Mouse (Mus musculus): ENCODE measurements around the gene Adcy3.

- no peak for TF ChIP-seq CTCF (IDR thresholded peaks at IDR 0.05; ENCODE audit: insufficient read depth, low read length)
- TF ChIP-seq POLR2A (IDR thresholded peaks at IDR 0.05; ENCODE audit: borderline replicate concordance, extremely low read depth, low read depth, low read length) = no peak
Observed at GRCm38 (mm10) chr12:4127346-4127745, 5.6 kb upstream of the Adcy3 start.
